ENCODE assay signal across 18 mouse cellular contexts in the genomic region with DNA sequence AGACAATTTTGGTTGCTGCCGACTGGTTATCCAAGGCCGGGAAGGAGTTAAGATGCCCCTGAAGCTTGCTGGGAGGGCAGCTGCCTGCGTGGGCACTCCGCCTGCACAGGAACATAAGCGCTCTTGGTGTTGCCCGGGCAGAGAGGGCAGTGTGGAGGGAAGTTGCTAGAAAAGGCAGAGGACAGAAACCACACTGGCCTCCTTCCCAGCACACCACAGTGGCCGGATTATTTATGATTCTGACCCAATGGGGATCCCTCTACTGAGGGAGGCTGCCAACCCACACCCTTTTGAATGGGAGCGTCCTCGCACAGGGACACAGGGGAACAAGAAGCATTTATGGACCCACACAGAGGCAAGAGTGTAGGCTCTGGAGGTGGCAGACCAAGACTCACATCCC. TPM values are rescaled to one million over a fixed set of nuclear protein-coding genes. Genes with fewer than 3 reads are reported as not detected.
DNase-seq lines count a peak whose midpoint lies in the region; ATAC-seq and TF ChIP-seq lines count a peak whose summit lies in the region.
"Had no signal": no experiment of that assay in that cellular context is flagged by ENCODE, and none has a peak within 500 bp of the region (broad histone marks: within the 10 kb centered on the region; RNA-seq: fewer than 3 reads in every experiment).

No protein-coding gene starts in this region.

- no peak overlapping the region for H3K4me3 ChIP-seq in cerebellum, adult 2 months (replicated peaks; ENCODE audit: insufficient read depth, low read depth, low read length)
- no peak overlapping the region for H3K4me3 ChIP-seq in neural tube, embryonic 15.5 days (replicated peaks)
- H3K4me3 ChIP-seq: limb, embryonic 12.5 days had no signal

- WGBS in cerebellum, adult 2 months = 7% methylated on average over 9 of the region's 9 CpGs
- WGBS in neural tube, embryonic 15.5 days = 74% methylated on average over 9 of the region's 9 CpGs

- peak; percentile 22 to 38 for DNase-seq in cerebellum, adult 2 months
- no peak for DNase-seq in cerebellum, adult 9-11 months
- DNase-seq in layer of hippocampus, adult 11-12 months (ENCODE audit: low spot score) = peak; percentile 36
- DNase-seq in layer of hippocampus, adult 8-10 months (ENCODE audit: low spot score in 2 of 2) = no peak
- DNase-seq in right cerebral cortex, postnatal 10 days (ENCODE audit: low spot score in 2 of 2) = peak; percentile 55 to 59
- DNase-seq in right cerebral cortex, postnatal 4 days = no peak
- no peak for DNase-seq in embryo, embryonic 9.5 days (ENCODE audit: extremely low spot score)
- DNase-seq: gastrocnemius, postnatal 36 days; heart, postnatal 14 days; kidney, adult 2 months; kidney, postnatal 36 days; thymus, postnatal 4 days had no signal

- peaks cover 7% of the 10 kb centered on the region for H3K4me1 ChIP-seq in cerebellum, adult 2 months (ENCODE audit: control insufficient read depth, insufficient read depth, low read length)
- H3K4me1 ChIP-seq in neural tube, embryonic 15.5 days = peaks cover 15% of the 10 kb centered on the region

- no peaks in the 10 kb centered on the region for H3K27me3 ChIP-seq in cerebellum, adult 2 months (ENCODE audit: control insufficient read depth, insufficient read depth, low read length)
- peaks cover 13% of the 10 kb centered on the region for H3K27me3 ChIP-seq in neural tube, embryonic 15.5 days (replicated peaks)

- no peaks in the 10 kb centered on the region for H3K36me3 ChIP-seq in neural tube, embryonic 15.5 days
- H3K36me3 ChIP-seq: limb, embryonic 12.5 days had no signal

- no peak overlapping the region for H3K27ac ChIP-seq in cerebellum, adult 2 months (ENCODE audit: insufficient read depth, low read length)
- H3K27ac ChIP-seq in neural tube, embryonic 15.5 days (replicated peaks) = no peak overlapping the region
- H3K27ac ChIP-seq: limb, embryonic 12.5 days; liver, embryonic 14.5 days had no signal

- peak; percentile 60; the same call in 1 of the 2 replicates for ATAC-seq in neural tube, embryonic 15.5 days (ENCODE audit: low FRiP score)
- ATAC-seq: activated CD4-positive, CD25-positive, alpha-beta regulatory T cell, adult 4 months; Patski had no signal

- H3K4me2 ChIP-seq in neural tube, embryonic 15.5 days = no peak overlapping the region
- H3K4me2 ChIP-seq: heart, embryonic 11.5 days; limb, embryonic 12.5 days had no signal

- no peak for TF ChIP-seq CTCF in cerebellum, adult 2 months (IDR thresholded peaks at IDR 0.05; ENCODE audit: borderline replicate concordance, insufficient read depth, low read depth, low read length)

- H3K9me3 ChIP-seq in neural tube, embryonic 15.5 days (replicated peaks) = no peaks in the 10 kb centered on the region
- H3K9me3 ChIP-seq: limb, embryonic 12.5 days had no signal

- TF ChIP-seq POLR2A in cerebellum, adult 2 months (IDR thresholded peaks at IDR 0.05; ENCODE audit: borderline replicate concordance, insufficient read depth, low read length) = no peak

- H3K9ac ChIP-seq in neural tube, embryonic 15.5 days (replicated peaks) = no peak overlapping the region
- H3K9ac ChIP-seq: limb, embryonic 12.5 days; liver, embryonic 14.5 days had no signal

RNA-seq across cellular contexts. Expression of a gene that starts 7.3 kb away (rescaled TPM):
- polyA plus RNA-seq in cerebellum, adult 2 months (2012; rRNA removed) = 73.7 and 77.2 TPM in 2 replicates
- total RNA-seq in layer of hippocampus, adult 8-10 months (2022) = 10 to 100 TPM; 61.6 to 69.8 (median 62.7) TPM
- polyA plus RNA-seq in neural tube, embryonic 15.5 days (2015; fragmentation: Nextera tagmentation; extraction: Ambion mirVana) = 17.1 and 20.5 TPM in 2 replicates

RNA-seq across cellular contexts. Expression of a gene that starts 40.4 kb away (rescaled TPM):
- 31.7 and 32.1 TPM in 2 replicates for polyA plus RNA-seq in cerebellum, adult 2 months (2012; rRNA removed)
- total RNA-seq in layer of hippocampus, adult 8-10 months (2022) = 10 to 100 TPM; 39.6 to 47.7 (median 43.0) TPM
- polyA plus RNA-seq in neural tube, embryonic 15.5 days (2015; fragmentation: Nextera tagmentation; extraction: Ambion mirVana) = 23.4 and 25.4 TPM in 2 replicates

Comparison
In these comparisons a context has a peak if more than half of its experiments do, and no peak if none do; other contexts are left out.
1. DNase-seq: peak in cerebellum, adult 2 months (2 of 2), layer of hippocampus, adult 11-12 months (single experiment) and right cerebral cortex, postnatal 10 days (2 of 2); none in cerebellum, adult 9-11 months (single experiment), layer of hippocampus, adult 8-10 months (0 of 2), right cerebral cortex, postnatal 4 days (single experiment) and embryo, embryonic 9.5 days (single experiment).